ENCODE assay signal across 11 mouse cellular contexts in the genomic region with DNA sequence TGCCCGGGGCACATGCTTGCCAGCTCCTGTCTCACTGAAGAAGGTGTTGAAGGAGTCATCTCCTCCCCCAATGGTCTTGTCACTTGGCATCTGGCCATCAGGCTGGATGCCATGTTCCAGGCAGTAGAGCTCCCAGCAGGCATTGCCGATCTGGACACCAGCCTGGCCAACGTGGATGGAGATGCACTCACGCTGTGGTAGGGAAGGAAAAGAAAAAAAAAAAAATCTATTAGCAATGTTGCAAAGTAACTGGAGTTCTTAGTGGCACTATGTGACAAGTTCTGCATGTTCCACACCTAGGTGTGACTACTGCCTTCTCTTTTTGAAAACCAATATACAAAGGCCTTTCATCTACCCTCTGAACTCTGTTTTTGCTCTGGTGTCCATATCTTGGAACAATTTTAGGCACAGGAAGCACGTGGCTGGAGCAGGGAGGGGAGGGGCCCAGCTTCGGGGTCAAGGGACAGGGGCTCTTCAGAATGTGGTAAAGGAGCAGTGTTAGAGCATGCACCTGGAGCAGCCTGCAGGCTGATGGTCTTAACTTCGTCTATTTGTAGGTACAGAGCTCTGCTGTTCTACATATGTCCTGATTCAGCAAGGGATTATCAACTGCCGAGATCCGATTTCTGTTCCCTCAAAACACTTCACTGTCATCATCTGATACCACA. TPM values are rescaled to one million over a fixed set of nuclear protein-coding genes. Genes with fewer than 3 reads are reported as not detected.
DNase-seq lines count a peak whose midpoint lies in the region; ATAC-seq and TF ChIP-seq lines count a peak whose summit lies in the region.
"Not testable (repeated sequence)": the region's sequence is repeated elsewhere in the genome, so short reads cannot be mapped to it uniquely, and the experiment has no call there.
"Had no signal": no experiment of that assay in that cellular context is flagged by ENCODE, and none has a peak within 500 bp of the region (broad histone marks: within the 10 kb centered on the region; RNA-seq: fewer than 3 reads in every experiment).

No protein-coding gene starts in this region.

- peak overlapping the region; percentile 88 for H3K4me2 ChIP-seq in embryonic facial prominence, embryonic 13.5 days
- H3K4me2 ChIP-seq in hindbrain, postnatal 0 days (ENCODE audit: low read depth, low read length): peak overlapping the region; percentile 89
- H3K4me2 ChIP-seq in midbrain, embryonic 12.5 days (replicated peaks): peak overlapping the region; percentile 97
- peak overlapping the region; percentile 86 for H3K4me2 ChIP-seq in stomach, embryonic 15.5 days

- H3K4me1 ChIP-seq in E14TG2a.4 (replicated peaks; ENCODE audit: low read depth, low read length): peaks cover 48% of the 10 kb centered on the region
- H3K4me1 ChIP-seq in embryonic facial prominence, embryonic 13.5 days: peaks cover 26% of the 10 kb centered on the region
- peaks cover 23% of the 10 kb centered on the region for H3K4me1 ChIP-seq in heart, embryonic 10.5 days
- not testable (repeated sequence) for H3K4me1 ChIP-seq in hindbrain, postnatal 0 days (ENCODE audit: insufficient read depth, low read length)
- peaks cover 22% of the 10 kb centered on the region for H3K4me1 ChIP-seq in midbrain, embryonic 12.5 days
- peaks cover 14% of the 10 kb centered on the region for H3K4me1 ChIP-seq in stomach, embryonic 15.5 days

- WGBS in embryonic facial prominence, embryonic 13.5 days: 12% methylated on average over 8 of the region's 9 CpGs
- WGBS in heart, embryonic 10.5 days: 20% methylated on average over 8 of the region's 9 CpGs
- WGBS in hindbrain, postnatal 0 days: under 1% methylated on average over 8 of the region's 9 CpGs
- WGBS in midbrain, embryonic 12.5 days: 15% methylated on average over 8 of the region's 9 CpGs
- WGBS in stomach, embryonic 15.5 days: 6% methylated on average over 8 of the region's 9 CpGs

- ATAC-seq in embryonic facial prominence, embryonic 13.5 days (ENCODE audit: insufficient number of reproducible peaks, insufficient read depth, low FRiP score, low TSS enrichment, low read depth); hindbrain, postnatal 0 days; midbrain, embryonic 12.5 days (ENCODE audit: low FRiP score, low read depth); stomach, embryonic 15.5 days (ENCODE audit: insufficient read depth, low FRiP score, low read depth): not testable (repeated sequence)

- H3K4me3 ChIP-seq in E14TG2a.4 (replicated peaks; ENCODE audit: low read length): peak overlapping the region; percentile 96
- H3K4me3 ChIP-seq in embryonic facial prominence, embryonic 13.5 days: peak overlapping the region; percentile 76
- peak overlapping the region; percentile 82 for H3K4me3 ChIP-seq in heart, embryonic 10.5 days
- H3K4me3 ChIP-seq in hindbrain, postnatal 0 days (ENCODE audit: low read length): peak overlapping the region; percentile 66
- peak overlapping the region; percentile 77 for H3K4me3 ChIP-seq in midbrain, embryonic 12.5 days
- peak overlapping the region; percentile 82 for H3K4me3 ChIP-seq in stomach, embryonic 15.5 days (replicated peaks)

- H3K27ac ChIP-seq in embryonic facial prominence, embryonic 13.5 days: peak overlapping the region; percentile 99
- peak overlapping the region; percentile 98 for H3K27ac ChIP-seq in heart, embryonic 10.5 days
- H3K27ac ChIP-seq in hindbrain, postnatal 0 days: peak overlapping the region; percentile 98
- peak overlapping the region; percentile 98 for H3K27ac ChIP-seq in midbrain, embryonic 12.5 days (replicated peaks)
- peak overlapping the region; percentile 99 for H3K27ac ChIP-seq in stomach, embryonic 15.5 days

- peak; percentile 42 for DNase-seq in cerebellum, adult 11 months
- DNase-seq in heart, embryonic 10.5 days (ENCODE audit: low spot score): not testable (repeated sequence)
- DNase-seq in hindbrain, postnatal 0 days (ENCODE audit: low spot score): peak; percentile 47
- DNase-seq in liver: peak; percentile 41

- not testable (repeated sequence) for TF ChIP-seq CTCF in E14TG2a.4 (conservative IDR thresholded peaks at IDR 0.05; ENCODE audit: low read length); hindbrain, postnatal 0 days (IDR thresholded peaks at IDR 0.05; ENCODE audit: low read depth)

- H3K27me3 ChIP-seq in E14TG2a.4 (ENCODE audit: insufficient read depth, low read length); embryonic facial prominence, embryonic 13.5 days; heart, embryonic 10.5 days (ENCODE audit: insufficient read depth, poor library complexity, severe bottlenecking); hindbrain, postnatal 0 days (ENCODE audit: insufficient read depth, low read length); midbrain, embryonic 12.5 days; stomach, embryonic 15.5 days (replicated peaks): not testable (repeated sequence)

- H3K36me3 ChIP-seq in E14TG2a.4 (ENCODE audit: insufficient read depth, low read length): peaks cover 33% of the 10 kb centered on the region
- not testable (repeated sequence) for H3K36me3 ChIP-seq in embryonic facial prominence, embryonic 13.5 days; hindbrain, postnatal 0 days (ENCODE audit: insufficient read depth, low read length); stomach, embryonic 15.5 days
- peaks cover 17% of the 10 kb centered on the region for H3K36me3 ChIP-seq in heart, embryonic 10.5 days
- peaks cover 12% of the 10 kb centered on the region for H3K36me3 ChIP-seq in midbrain, embryonic 12.5 days

- not testable (repeated sequence) for H3K9me3 ChIP-seq in E14TG2a.4 (ENCODE audit: low read length); embryonic facial prominence, embryonic 13.5 days; heart, embryonic 10.5 days; hindbrain, postnatal 0 days (ENCODE audit: low read length); midbrain, embryonic 12.5 days; stomach, embryonic 15.5 days

- peak overlapping the region; percentile 95 for H3K9ac ChIP-seq in embryonic facial prominence, embryonic 13.5 days
- H3K9ac ChIP-seq in hindbrain, postnatal 0 days (replicated peaks; ENCODE audit: low read length): peak overlapping the region; percentile 79
- peak overlapping the region; percentile 88 for H3K9ac ChIP-seq in midbrain, embryonic 12.5 days (replicated peaks)
- peak overlapping the region; percentile 94 for H3K9ac ChIP-seq in stomach, embryonic 15.5 days

RNA-seq across cellular contexts. Expression of a gene that starts 1.2 kb away (rescaled TPM):
- 1,422 and 1,651 TPM in 2 replicates for polyA plus RNA-seq in embryonic facial prominence, embryonic 13.5 days (2015; fragmentation: Nextera tagmentation; extraction: Ambion mirVana)
- 1,935 and 2,007 TPM in 2 replicates for polyA plus RNA-seq in heart, embryonic 10.5 days (2016; fragmentation: Nextera tagmentation; extraction: Ambion mirVana)
- 3,512 and 3,813 TPM in 2 replicates for total RNA-seq in hindbrain, postnatal 0 days (2014; rRNA removed)
- 1,613 and 1,711 TPM in 2 replicates for polyA plus RNA-seq in hindbrain, postnatal 0 days (2015; fragmentation: Nextera tagmentation; extraction: Ambion mirVana)
- 1,566 and 1,635 TPM in 2 replicates for polyA plus RNA-seq in midbrain, embryonic 12.5 days (2016; fragmentation: Nextera tagmentation; extraction: Ambion mirVana)
- 1,197 and 1,299 TPM in 2 replicates for polyA plus RNA-seq in stomach, embryonic 15.5 days (2015; fragmentation: Nextera tagmentation; extraction: Ambion mirVana)

RNA-seq across cellular contexts. Expression of a gene that starts 15.1 kb away (rescaled TPM):
- polyA plus RNA-seq in embryonic facial prominence, embryonic 13.5 days (2015; fragmentation: Nextera tagmentation; extraction: Ambion mirVana): 26.8 and 27.8 TPM in 2 replicates
- 14.9 and 20.2 TPM in 2 replicates for polyA plus RNA-seq in heart, embryonic 10.5 days (2016; fragmentation: Nextera tagmentation; extraction: Ambion mirVana)
- total RNA-seq in hindbrain, postnatal 0 days (2014; rRNA removed): 28.7 and 51.0 TPM in 2 replicates
- polyA plus RNA-seq in hindbrain, postnatal 0 days (2015; fragmentation: Nextera tagmentation; extraction: Ambion mirVana): 20.0 and 20.9 TPM in 2 replicates
- polyA plus RNA-seq in midbrain, embryonic 12.5 days (2016; fragmentation: Nextera tagmentation; extraction: Ambion mirVana): 37.1 and 40.7 TPM in 2 replicates
- polyA plus RNA-seq in stomach, embryonic 15.5 days (2015; fragmentation: Nextera tagmentation; extraction: Ambion mirVana): 14.5 TPM in 2 replicates

RNA-seq across cellular contexts. Expression of a gene that starts 20.2 kb away (rescaled TPM):
- polyA plus RNA-seq in embryonic facial prominence, embryonic 13.5 days (2015; fragmentation: Nextera tagmentation; extraction: Ambion mirVana): not detected in 2 replicates
- not detected in 2 replicates for polyA plus RNA-seq in heart, embryonic 10.5 days (2016; fragmentation: Nextera tagmentation; extraction: Ambion mirVana)
- 1,661 and 1,767 TPM in 2 replicates for total RNA-seq in hindbrain, postnatal 0 days (2014; rRNA removed)
- not detected in 2 replicates for polyA plus RNA-seq in hindbrain, postnatal 0 days (2015; fragmentation: Nextera tagmentation; extraction: Ambion mirVana)
- polyA plus RNA-seq in midbrain, embryonic 12.5 days (2016; fragmentation: Nextera tagmentation; extraction: Ambion mirVana): not detected in 2 replicates
- polyA plus RNA-seq in stomach, embryonic 15.5 days (2015; fragmentation: Nextera tagmentation; extraction: Ambion mirVana): not detected in 2 replicates
- total RNA-seq: layer of hippocampus, postnatal 25 days had no signal
- polyA plus RNA-seq: inflammation-experienced regulatory T-cells, adult 6 months had no signal

RNA-seq across cellular contexts. Expression of a gene that starts 20.4 kb away (rescaled TPM):
- polyA plus RNA-seq in embryonic facial prominence, embryonic 13.5 days (2015; fragmentation: Nextera tagmentation; extraction: Ambion mirVana): 1,291 and 1,480 TPM in 2 replicates
- polyA plus RNA-seq in heart, embryonic 10.5 days (2016; fragmentation: Nextera tagmentation; extraction: Ambion mirVana): 1,319 and 1,394 TPM in 2 replicates
- total RNA-seq in hindbrain, postnatal 0 days (2014; rRNA removed): 18,723 and 19,179 TPM in 2 replicates
- polyA plus RNA-seq in hindbrain, postnatal 0 days (2015; fragmentation: Nextera tagmentation; extraction: Ambion mirVana): 11,647 and 12,500 TPM in 2 replicates
- polyA plus RNA-seq in midbrain, embryonic 12.5 days (2016; fragmentation: Nextera tagmentation; extraction: Ambion mirVana): 9,394 and 9,642 TPM in 2 replicates
- 915 and 964 TPM in 2 replicates for polyA plus RNA-seq in stomach, embryonic 15.5 days (2015; fragmentation: Nextera tagmentation; extraction: Ambion mirVana)

RNA-seq across cellular contexts. Expression of a gene that starts 34.8 kb away (rescaled TPM):
- polyA plus RNA-seq in embryonic facial prominence, embryonic 13.5 days (2015; fragmentation: Nextera tagmentation; extraction: Ambion mirVana): 0.52 and 0.54 TPM in 2 replicates
- 2.9 and 3.0 TPM in 2 replicates for polyA plus RNA-seq in heart, embryonic 10.5 days (2016; fragmentation: Nextera tagmentation; extraction: Ambion mirVana)
- total RNA-seq in hindbrain, postnatal 0 days (2014; rRNA removed): 0.29 and 0.68 TPM in 2 replicates
- polyA plus RNA-seq in hindbrain, postnatal 0 days (2015; fragmentation: Nextera tagmentation; extraction: Ambion mirVana): 0.85 and 1.0 TPM in 2 replicates
- 0.56 and 0.66 TPM in 2 replicates for polyA plus RNA-seq in midbrain, embryonic 12.5 days (2016; fragmentation: Nextera tagmentation; extraction: Ambion mirVana)
- 0.71 and 1.0 TPM in 2 replicates for polyA plus RNA-seq in stomach, embryonic 15.5 days (2015; fragmentation: Nextera tagmentation; extraction: Ambion mirVana)
- total RNA-seq: megakaryocyte progenitor cell, adult 5-6 weeks had no signal
